Mouse (Mus musculus) testis, adult 2 months (tissue): ENCODE results near the gene Auh. TPM values are rescaled to one million over a fixed set of nuclear protein-coding genes. Genes with fewer than 3 reads are reported as not detected.

Experiments used
- H3K27ac ChIP-seq: fragments of 200-500 bp; 2 replicates; pipeline ENCODE4 v1.5.1; 2012; ENCODE audit warnings: low read depth, low read length; ENCODE audit not compliant: control insufficient read depth, insufficient read depth
- H3K27me3 ChIP-seq: fragments of 200-500 bp; 2 replicates; pipeline ENCODE4 v1.6.1; 2012; ENCODE audit warnings: mild to moderate bottlenecking, low read length, moderate library complexity; ENCODE audit not compliant: control insufficient read depth, insufficient read depth
- H3K36me3 ChIP-seq: fragments of 200-500 bp; 2 replicates; pipeline ENCODE4 v1.6.1; 2012; ENCODE audit warnings: mild to moderate bottlenecking, low read length; ENCODE audit not compliant: control insufficient read depth, insufficient read depth
- H3K4me1 ChIP-seq: fragments of 200-500 bp; 2 replicates; pipeline ENCODE4 v1.6.1; 2012; ENCODE audit warnings: low read length; ENCODE audit not compliant: control insufficient read depth, insufficient read depth
- H3K4me3 ChIP-seq: fragments of 200-500 bp; 2 replicates; pipeline ENCODE4 v1.5.1; 2012; ENCODE audit warnings: low read depth, mild to moderate bottlenecking, low read length, moderate library complexity, mixed read lengths; ENCODE audit not compliant: control insufficient read depth
- CTCF ChIP-seq: fragments of 200-500 bp; IDR thresholded peaks from 2 replicates; pipeline ENCODE4 v1.5.1; 2012; ENCODE audit warnings: low read depth, mild to moderate bottlenecking, inconsistent platforms, low read length, moderate library complexity; ENCODE audit not compliant: control insufficient read depth, insufficient read depth, insufficient replicate concordance
- POLR2A ChIP-seq: fragments of 200-500 bp; IDR thresholded peaks from 2 replicates; pipeline ENCODE4 v1.6.1; 2012; ENCODE audit warnings: low read depth, mild to moderate bottlenecking, inconsistent platforms, low read length, moderate library complexity; ENCODE audit not compliant: control insufficient read depth
- polyA plus RNA-seq: library from polyadenylated mRNA; depleted of rRNA; stranded (reverse); fragments of >200 nt; gene quantifications from 2 replicates; pipeline ENCODE4 v1.2.3, GENCODE M21; 2012

Gene Auh
- polyA plus RNA-seq, 1 experiment = 6.1 TPM

- Histone ChIP-seq H3K4me1 (peaks cover 5% of the 10 kb centered on the region), H3K36me3 (no peaks in the 10 kb centered on the region), H3K27me3 (no peaks in the 10 kb centered on the region), H3K27ac (no peak overlapping the region), H3K4me3 (no peak overlapping the region)
- TF ChIP-seq POLR2A = no peak
- no peak for TF ChIP-seq CTCF
Observed at GRCm38 (mm10) chr13:52973427-52973826, 43.9 kb upstream of the Auh start.

DNA sequence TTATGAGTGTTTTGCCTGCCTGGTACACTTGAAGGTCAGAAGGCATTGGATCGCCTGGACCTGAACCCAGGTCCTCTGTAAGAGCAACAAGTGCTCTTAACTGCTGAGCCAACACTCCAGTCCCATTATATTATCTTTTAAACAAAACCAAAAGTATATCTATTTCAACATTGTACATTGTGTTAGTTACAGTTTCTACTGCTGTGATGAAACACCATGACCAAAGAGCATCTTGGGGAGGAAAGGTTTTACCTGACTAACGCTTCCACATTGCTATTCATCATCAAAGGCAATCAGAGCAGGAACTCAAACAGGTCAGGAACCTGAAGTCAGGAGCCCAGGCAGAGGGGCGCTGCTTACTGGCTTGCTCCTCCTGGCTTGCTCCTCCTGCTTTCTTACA, 43.1 kb upstream of the Auh start:
- H3K27ac ChIP-seq = no peak overlapping the region
- no peaks in the 10 kb centered on the region for H3K36me3 ChIP-seq

DNA sequence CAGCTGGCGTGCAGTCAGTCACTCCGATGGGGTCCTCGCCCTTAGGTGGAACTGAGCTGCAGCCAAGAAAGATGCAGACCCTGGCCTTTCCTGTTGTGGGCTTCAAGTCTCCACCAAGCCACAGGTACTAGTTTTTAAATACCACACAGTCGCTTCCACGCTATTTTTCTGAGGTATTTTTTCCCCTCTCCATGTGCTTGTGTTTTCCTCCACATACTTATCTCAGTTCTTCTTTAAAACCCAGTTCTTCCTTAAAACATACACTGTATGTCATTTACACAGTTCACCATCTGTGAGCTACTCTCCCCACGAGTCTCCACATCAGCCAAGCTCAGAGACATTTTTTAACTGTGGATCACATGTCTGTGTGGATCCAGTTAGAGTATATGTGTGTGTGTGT, 41.4 kb upstream of the Auh start:
- TF ChIP-seq POLR2A (no peak), CTCF (no peak)
- H3K27me3 ChIP-seq = no peaks in the 10 kb centered on the region

More for the DNA sequence above, 43.1 kb upstream of the Auh start:
- Histone ChIP-seq H3K4me3 (no peak overlapping the region), H3K27me3 (no peaks in the 10 kb centered on the region), H3K4me1 (no peaks in the 10 kb centered on the region; the same call in 1 of the 2 replicates)
- TF ChIP-seq POLR2A (no peak), CTCF (no peak)

DNA sequence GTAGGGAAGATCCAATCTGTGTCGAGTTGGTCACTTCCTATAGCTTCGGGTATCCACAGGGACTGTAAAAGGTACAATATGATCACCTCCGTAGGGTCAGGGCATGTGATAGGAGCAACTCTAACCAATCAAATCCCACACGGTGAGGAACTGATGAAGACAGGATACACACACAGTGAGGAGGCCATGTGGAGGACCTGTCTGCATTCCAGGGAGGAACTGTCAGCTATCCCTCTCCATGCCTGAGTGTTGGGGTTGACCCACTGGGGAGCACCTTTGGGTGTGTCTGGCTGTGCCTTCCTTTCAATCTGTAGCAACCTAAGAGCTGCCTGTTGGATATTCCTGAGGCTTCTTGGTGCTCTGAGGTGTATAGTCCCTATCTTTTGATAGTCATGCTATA, 33.4 kb upstream of the Auh start:
- Histone ChIP-seq H3K36me3 (no peaks in the 10 kb centered on the region), H3K27ac (no peak overlapping the region), H3K27me3 (no peaks in the 10 kb centered on the region), H3K4me1 (no peaks in the 10 kb centered on the region), H3K4me3 (no peak overlapping the region)
- TF ChIP-seq CTCF = no peak
- no peak for TF ChIP-seq POLR2A

More for the DNA sequence above, 41.4 kb upstream of the Auh start:
- no peaks in the 10 kb centered on the region; the same call in 1 of the 2 replicates for H3K4me1 ChIP-seq
- H3K4me3 ChIP-seq = no peak overlapping the region
- no peaks in the 10 kb centered on the region for H3K36me3 ChIP-seq
- no peak overlapping the region for H3K27ac ChIP-seq

DNA sequence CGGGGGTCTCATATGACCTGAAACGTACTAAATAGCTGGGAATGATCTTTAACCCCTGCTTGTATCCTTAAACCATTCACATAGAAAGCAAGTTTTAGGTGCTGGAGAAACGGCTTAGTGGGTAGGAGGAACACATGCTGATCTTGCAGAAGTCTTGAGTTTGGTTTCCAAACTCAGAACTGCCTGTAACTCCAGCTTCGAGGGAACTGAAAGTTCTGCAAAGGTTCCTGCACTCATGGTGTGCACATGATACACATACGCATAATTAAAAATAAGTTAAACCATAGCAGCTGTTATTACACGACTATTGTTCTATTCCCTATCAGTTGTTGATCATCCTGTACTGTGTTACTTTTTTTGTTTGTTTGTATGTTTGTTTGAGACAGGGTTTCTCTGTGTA, 32.9 kb upstream of the Auh start:
- Histone ChIP-seq H3K4me3 (no peak overlapping the region), H3K4me1 (no peaks in the 10 kb centered on the region), H3K36me3 (no peaks in the 10 kb centered on the region), H3K27ac (no peak overlapping the region), H3K27me3 (no peaks in the 10 kb centered on the region)
- no peak for TF ChIP-seq CTCF
- no peak for TF ChIP-seq POLR2A

- TF ChIP-seq CTCF = no peak
- no peak for TF ChIP-seq POLR2A
- H3K4me3 ChIP-seq = no peak overlapping the region
- no peaks in the 10 kb centered on the region for H3K27me3 ChIP-seq
- H3K27ac ChIP-seq = no peak overlapping the region
- H3K4me1 ChIP-seq = no peaks in the 10 kb centered on the region
- no peaks in the 10 kb centered on the region for H3K36me3 ChIP-seq
Observed at GRCm38 (mm10) chr13:52953779-52954553, 24.5 kb upstream of the Auh start.

DNA sequence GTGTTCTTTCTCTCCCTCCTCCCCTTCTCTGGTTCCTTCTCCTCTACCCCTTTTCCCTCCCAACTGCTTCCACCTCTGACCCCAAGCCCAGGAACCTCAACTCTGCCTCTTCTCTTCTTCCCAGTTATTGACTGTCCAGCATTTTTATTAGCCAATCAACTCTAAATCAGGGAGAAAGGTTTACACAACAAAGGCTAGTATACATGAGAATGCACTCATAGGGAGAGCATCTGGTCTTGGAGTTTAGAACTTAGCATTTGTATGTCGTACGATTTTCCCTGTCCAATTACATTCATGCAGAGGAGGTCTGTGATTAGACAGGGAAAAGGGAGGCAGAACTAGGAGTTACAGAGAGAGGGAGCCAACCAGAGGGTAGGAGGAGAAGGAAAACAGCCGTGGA, 19.7 kb upstream of the Auh start:
- Histone ChIP-seq H3K27ac (no peak overlapping the region), H3K27me3 (no peaks in the 10 kb centered on the region), H3K4me3 (no peak overlapping the region), H3K4me1 (no peaks in the 10 kb centered on the region), H3K36me3 (no peaks in the 10 kb centered on the region)
- TF ChIP-seq CTCF = no peak
- no peak for TF ChIP-seq POLR2A

DNA sequence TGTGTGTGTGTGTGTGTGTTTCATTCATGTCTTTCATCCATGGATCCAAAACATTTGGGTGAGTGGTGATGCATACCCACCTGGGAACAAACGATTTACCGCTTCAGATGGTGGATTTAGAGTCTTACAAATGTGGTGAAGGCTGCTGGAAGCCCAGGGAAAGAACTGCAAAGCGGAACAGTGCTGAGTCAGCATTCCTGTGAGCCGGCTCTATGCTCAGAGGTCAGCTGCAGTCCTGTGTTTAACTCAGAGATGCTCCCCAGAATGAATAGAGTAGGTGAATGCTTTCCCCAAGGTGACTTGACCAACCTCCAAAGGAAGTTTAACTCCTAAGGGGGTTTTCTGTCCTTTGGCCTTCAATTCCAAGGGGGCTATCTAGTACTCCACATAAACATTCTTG, 18.1 kb upstream of the Auh start:
- H3K27ac ChIP-seq = no peak overlapping the region
- H3K4me1 ChIP-seq = no peaks in the 10 kb centered on the region
- no peaks in the 10 kb centered on the region for H3K27me3 ChIP-seq
- no peak overlapping the region for H3K4me3 ChIP-seq
- no peaks in the 10 kb centered on the region for H3K36me3 ChIP-seq
- TF ChIP-seq POLR2A (no peak), CTCF (no peak)
